Mouse (Mus musculus): ENCODE data around the gene Maff. TPM values are rescaled to one million over a fixed set of nuclear protein-coding genes. Genes with fewer than 3 reads are reported as not detected.
A peak's percentile ranks its signal among the peaks of the same experiment; 100 is the strongest.

Gene Maff
- polyA plus RNA-seq, 1 experiment from 2014 or later: 3.5 TPM

GRCm38 (mm10) chr15:79352479-79352878, 6.1 kb downstream of the Maff start:
- Histone ChIP-seq H3K9ac (ENCODE audit: low read depth, low read length) (no peak overlapping the region), H3K4me1 (replicated peaks; ENCODE audit: control insufficient read depth, insufficient read depth, low read length) (peaks cover 39% of the 10 kb centered on the region), H3K9me3 (ENCODE audit: control insufficient read depth, low read length) (no peaks in the 10 kb centered on the region), H3K27ac (ENCODE audit: low read depth, low read length) (no peak overlapping the region), H3K36me3 (ENCODE audit: control insufficient read depth, insufficient read depth, low read length) (no peaks in the 10 kb centered on the region), H3K4me3 (ENCODE audit: low read depth, low read length) (no peak overlapping the region), H3K4me2 (no peak overlapping the region), H3K27me3 (replicated peaks; ENCODE audit: control insufficient read depth, insufficient read depth, low read length) (no peaks in the 10 kb centered on the region)
- WGBS: 88% methylated on average over 6 of the region's 6 CpGs
- ATAC-seq (replicated peaks; ENCODE audit: low FRiP score) (no peak), DNase-seq (ENCODE audit: low spot score) (no peak)

- Histone ChIP-seq H3K36me3 (ENCODE audit: control insufficient read depth, insufficient read depth, low read length) (no peaks in the 10 kb centered on the region), H3K27ac (ENCODE audit: low read depth, low read length) (no peak overlapping the region), H3K4me2 (no peak overlapping the region), H3K4me1 (replicated peaks; ENCODE audit: control insufficient read depth, insufficient read depth, low read length) (peaks cover 42% of the 10 kb centered on the region), H3K9me3 (ENCODE audit: control insufficient read depth, low read length) (no peaks in the 10 kb centered on the region), H3K4me3 (ENCODE audit: low read depth, low read length) (no peak overlapping the region), H3K9ac (ENCODE audit: low read depth, low read length) (no peak overlapping the region), H3K27me3 (replicated peaks; ENCODE audit: control insufficient read depth, insufficient read depth, low read length) (no peaks in the 10 kb centered on the region)
- ATAC-seq (replicated peaks; ENCODE audit: low FRiP score): no peak
- WGBS: 82% methylated on average over 5 of the region's 5 CpGs
- no peak for DNase-seq (ENCODE audit: low spot score)
Measured at GRCm38 (mm10) chr15:79353690-79354305, 7.4 kb downstream of the Maff start.

- H3K4me3 ChIP-seq (ENCODE audit: low read depth, low read length): no peak overlapping the region
- 47% methylated on average over 4 of the region's 4 CpGs for WGBS
- no peaks in the 10 kb centered on the region for H3K9me3 ChIP-seq (ENCODE audit: control insufficient read depth, low read length)
- H3K36me3 ChIP-seq (ENCODE audit: control insufficient read depth, insufficient read depth, low read length): no peaks in the 10 kb centered on the region
- peaks cover 35% of the 10 kb centered on the region for H3K4me1 ChIP-seq (replicated peaks; ENCODE audit: control insufficient read depth, insufficient read depth, low read length)
- ATAC-seq (replicated peaks; ENCODE audit: low FRiP score) (no peak), DNase-seq (ENCODE audit: low spot score) (no peak)
- H3K27ac ChIP-seq (ENCODE audit: low read depth, low read length): no peak overlapping the region
- H3K4me2 ChIP-seq: no peak overlapping the region
- no peaks in the 10 kb centered on the region for H3K27me3 ChIP-seq (replicated peaks; ENCODE audit: control insufficient read depth, insufficient read depth, low read length)
- no peak overlapping the region for H3K9ac ChIP-seq (ENCODE audit: low read depth, low read length)
Measured at GRCm38 (mm10) chr15:79354619-79355018, 8.2 kb downstream of the Maff start.

- peaks cover 34% of the 10 kb centered on the region for H3K4me1 ChIP-seq (replicated peaks; ENCODE audit: control insufficient read depth, insufficient read depth, low read length)
- peak overlapping the region; percentile 94 for H3K4me2 ChIP-seq
- peak overlapping the region; percentile 12; the same call in 1 of the 2 replicates for H3K9ac ChIP-seq (ENCODE audit: low read depth, low read length)
- ATAC-seq (replicated peaks; ENCODE audit: low FRiP score) (no peak), DNase-seq (ENCODE audit: low spot score) (no peak)
- H3K4me3 ChIP-seq (ENCODE audit: low read depth, low read length): peak overlapping the region; percentile 55
- H3K36me3 ChIP-seq (ENCODE audit: control insufficient read depth, insufficient read depth, low read length): no peaks in the 10 kb centered on the region
- H3K9me3 ChIP-seq (ENCODE audit: control insufficient read depth, low read length): no peaks in the 10 kb centered on the region
- no peak overlapping the region for H3K27ac ChIP-seq (ENCODE audit: low read depth, low read length)
- 64% methylated on average over 8 of the region's 8 CpGs for WGBS
- no peaks in the 10 kb centered on the region for H3K27me3 ChIP-seq (replicated peaks; ENCODE audit: control insufficient read depth, insufficient read depth, low read length)
Measured at GRCm38 (mm10) chr15:79356481-79356880, 10.1 kb downstream of the Maff start.

GRCm38 (mm10) chr15:79357036-79357911, 10.9 kb downstream of the Maff start:
- peaks cover 29% of the 10 kb centered on the region for H3K4me1 ChIP-seq (replicated peaks; ENCODE audit: control insufficient read depth, insufficient read depth, low read length)
- peaks cover 2% of the 10 kb centered on the region; the same call in 1 of the 2 replicates for H3K36me3 ChIP-seq (ENCODE audit: control insufficient read depth, insufficient read depth, low read length)
- ATAC-seq (replicated peaks; ENCODE audit: low FRiP score): peak; percentile 94
- H3K9ac ChIP-seq (ENCODE audit: low read depth, low read length): peak overlapping the region; percentile 75
- peak overlapping the region; percentile 94 for H3K4me2 ChIP-seq
- peak; percentile 82 for DNase-seq (ENCODE audit: low spot score)
- H3K4me3 ChIP-seq (ENCODE audit: low read depth, low read length): peak overlapping the region; percentile 55
- no peaks in the 10 kb centered on the region for H3K27me3 ChIP-seq (replicated peaks; ENCODE audit: control insufficient read depth, insufficient read depth, low read length)
- H3K9me3 ChIP-seq (ENCODE audit: control insufficient read depth, low read length): no peaks in the 10 kb centered on the region
- H3K27ac ChIP-seq (ENCODE audit: low read depth, low read length): no peak overlapping the region; the same call in 1 of the 2 replicates
- WGBS: under 1% methylated on average over 74 of the region's 77 CpGs

- Histone ChIP-seq H3K4me2 (peak overlapping the region; percentile 94), H3K4me1 (replicated peaks; ENCODE audit: control insufficient read depth, insufficient read depth, low read length) (peaks cover 29% of the 10 kb centered on the region), H3K36me3 (ENCODE audit: control insufficient read depth, insufficient read depth, low read length) (peaks cover 7% of the 10 kb centered on the region), H3K27ac (ENCODE audit: low read depth, low read length) (peak overlapping the region; percentile 46), H3K9ac (ENCODE audit: low read depth, low read length) (0 out of 2 replicates have a peak overlapping the region, but pooled peaks have one; percentile 15), H3K27me3 (replicated peaks; ENCODE audit: control insufficient read depth, insufficient read depth, low read length) (no peaks in the 10 kb centered on the region), H3K4me3 (ENCODE audit: low read depth, low read length) (peak overlapping the region; percentile 55), H3K9me3 (ENCODE audit: control insufficient read depth, low read length) (no peaks in the 10 kb centered on the region)
- DNase-seq (ENCODE audit: low spot score) (no peak), ATAC-seq (replicated peaks; ENCODE audit: low FRiP score) (peak; percentile 7; the same call in 1 of the 2 replicates)
- 46% methylated on average over 12 of the region's 12 CpGs for WGBS
Measured at GRCm38 (mm10) chr15:79357974-79358690, 11.7 kb downstream of the Maff start.

- no peak overlapping the region for H3K27ac ChIP-seq (ENCODE audit: low read depth, low read length)
- no peaks in the 10 kb centered on the region for H3K27me3 ChIP-seq (replicated peaks; ENCODE audit: control insufficient read depth, insufficient read depth, low read length)
- no peaks in the 10 kb centered on the region for H3K9me3 ChIP-seq (ENCODE audit: control insufficient read depth, low read length)
- peaks cover 11% of the 10 kb centered on the region for H3K36me3 ChIP-seq (ENCODE audit: control insufficient read depth, insufficient read depth, low read length)
- ATAC-seq (replicated peaks; ENCODE audit: low FRiP score): no peak
- H3K9ac ChIP-seq (ENCODE audit: low read depth, low read length): no peak overlapping the region
- DNase-seq (ENCODE audit: low spot score): no peak
- WGBS: 35% methylated on average over 6 of the region's 6 CpGs
- H3K4me1 ChIP-seq (replicated peaks; ENCODE audit: control insufficient read depth, insufficient read depth, low read length): peaks cover 31% of the 10 kb centered on the region
- no peak overlapping the region for H3K4me3 ChIP-seq (ENCODE audit: low read depth, low read length)
- H3K4me2 ChIP-seq: no peak overlapping the region
Measured at GRCm38 (mm10) chr15:79359954-79360353, 13.5 kb downstream of the Maff start.

GRCm38 (mm10) chr15:79360371-79360770, 13.9 kb downstream of the Maff start:
- H3K36me3 ChIP-seq (ENCODE audit: control insufficient read depth, insufficient read depth, low read length): peaks cover 12% of the 10 kb centered on the region
- peaks cover 31% of the 10 kb centered on the region for H3K4me1 ChIP-seq (replicated peaks; ENCODE audit: control insufficient read depth, insufficient read depth, low read length)
- 55% methylated on average over 7 of the region's 7 CpGs for WGBS
- no peak overlapping the region for H3K4me2 ChIP-seq
- no peaks in the 10 kb centered on the region for H3K27me3 ChIP-seq (replicated peaks; ENCODE audit: control insufficient read depth, insufficient read depth, low read length)
- ATAC-seq (replicated peaks; ENCODE audit: low FRiP score): no peak
- no peaks in the 10 kb centered on the region for H3K9me3 ChIP-seq (ENCODE audit: control insufficient read depth, low read length)
- H3K27ac ChIP-seq (ENCODE audit: low read depth, low read length): no peak overlapping the region
- H3K4me3 ChIP-seq (ENCODE audit: low read depth, low read length): no peak overlapping the region
- no peak for DNase-seq (ENCODE audit: low spot score)
- H3K9ac ChIP-seq (ENCODE audit: low read depth, low read length): no peak overlapping the region

Data from liver, embryonic 11.5 days (tissue).